Mouse (Mus musculus): ENCODE results near the gene Plekho1.

GRCm38 (mm10) chr3:95988138-95988537, 7.7 kb downstream of the Plekho1 start:
- TF ChIP-seq CTCF (IDR thresholded peaks at IDR 0.05; ENCODE audit: low read depth) (no peak), EP300 (optimal IDR thresholded peaks at IDR 0.05) (no peak)
